Mouse (Mus musculus): ENCODE measurements around the gene Cmtm1. TPM values are rescaled to one million over a fixed set of nuclear protein-coding genes. Genes with fewer than 3 reads are reported as not detected.
A peak's percentile ranks its signal among the peaks of the same experiment; 100 is the strongest.
"Not testable (repeated sequence)": the region's sequence is repeated elsewhere in the genome, so short reads cannot be mapped to it uniquely, and the experiment has no call there.

Cmtm1 gene
- polyA plus RNA-seq, 1 experiment from 2014 or later = not detected

GRCm38 (mm10) chr8:104339229-104339982 is 29.5 kb upstream of the Cmtm1 start, which contains the start of gene Cmtm3:
TSS of gene Cmtm3 (plus strand) at chr8:104339410.
- Histone ChIP-seq H3K4me3 (ENCODE audit: inconsistent target) (peak within 1 kb of the TSS; percentile 51), H3K27ac (peak within 1 kb of the TSS; percentile 94), H3K79me2 (ENCODE audit: inconsistent target) (peaks cover 34% of the 10 kb centered on the region), H3K36me3 (ENCODE audit: inconsistent target) (no peaks in the 10 kb centered on the region)
- 34% methylated on average over 16 of the region's 18 CpGs for WGBS (ENCODE audit: missing documents)

GRCm38 (mm10) chr8:104337890-104338289 is 27.9 kb upstream of the Cmtm1 start:
- no peak overlapping the region for H3K4me3 ChIP-seq (ENCODE audit: inconsistent target)
- peaks cover 20% of the 10 kb centered on the region for H3K79me2 ChIP-seq (ENCODE audit: inconsistent target)
- H3K36me3 ChIP-seq (ENCODE audit: inconsistent target) = no peaks in the 10 kb centered on the region
- no peak overlapping the region for H3K27ac ChIP-seq
- WGBS (ENCODE audit: missing documents) = 53% methylated on average over 3 of the region's 3 CpGs

DNA sequence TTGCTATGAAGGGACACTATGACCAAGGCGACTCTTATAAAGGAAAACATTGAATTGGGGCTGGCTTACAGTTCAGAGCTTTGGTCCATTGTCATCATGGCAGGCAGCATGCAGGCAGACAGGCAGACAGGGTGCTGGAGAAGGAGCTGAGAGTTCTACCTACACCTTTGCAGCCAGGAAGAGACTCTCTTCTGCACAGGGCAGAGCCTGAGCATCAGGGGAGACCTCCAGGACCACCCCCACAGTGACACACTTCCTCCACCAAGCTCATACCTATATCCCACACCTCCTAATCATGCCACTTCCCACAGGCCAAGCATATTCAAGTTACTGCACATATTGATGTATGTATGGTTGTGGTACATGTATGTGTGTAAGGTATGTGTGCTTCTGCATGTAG is 26.9 kb upstream of the Cmtm1 start:
- Histone ChIP-seq H3K79me2 (ENCODE audit: inconsistent target) (peaks cover 10% of the 10 kb centered on the region), H3K27ac (no peak overlapping the region), H3K36me3 (ENCODE audit: inconsistent target) (no peaks in the 10 kb centered on the region), H3K4me3 (ENCODE audit: inconsistent target) (no peak overlapping the region)
- WGBS (ENCODE audit: missing documents) = 83% methylated on average over 1 of the region's 1 CpGs

GRCm38 (mm10) chr8:104334196-104334595 is 24.3 kb upstream of the Cmtm1 start:
- H3K4me3 ChIP-seq (ENCODE audit: inconsistent target) = no peak overlapping the region
- no peaks in the 10 kb centered on the region for H3K79me2 ChIP-seq (ENCODE audit: inconsistent target)
- no peaks in the 10 kb centered on the region for H3K36me3 ChIP-seq (ENCODE audit: inconsistent target)
- WGBS (ENCODE audit: missing documents) = no CpG with 5 or more reads among the region's 1 CpGs
- H3K27ac ChIP-seq = peak overlapping the region; percentile 76

DNA sequence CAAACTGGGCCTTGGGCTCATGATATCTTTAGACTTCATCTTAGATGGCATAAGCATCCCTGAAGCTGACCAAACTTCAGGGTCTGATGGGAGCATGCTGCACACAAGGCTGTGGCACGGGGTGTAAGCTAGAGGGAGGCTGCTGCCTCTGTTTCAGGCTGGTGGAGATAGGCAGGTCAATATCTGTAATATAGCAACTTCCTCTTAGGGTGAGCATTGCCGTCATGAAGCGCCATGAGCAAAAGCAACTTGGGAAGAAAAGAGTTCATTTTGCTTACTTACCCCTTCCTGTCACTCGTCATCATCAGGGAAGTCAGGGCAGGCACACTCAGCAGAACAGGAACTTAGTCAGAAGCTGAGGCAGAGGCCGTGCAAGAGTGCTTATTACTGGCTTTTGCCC is 23.8 kb upstream of the Cmtm1 start:
- H3K27ac ChIP-seq = peak overlapping the region; percentile 76
- WGBS (ENCODE audit: missing documents) = 11% methylated on average over 5 of the region's 5 CpGs
- H3K4me3 ChIP-seq (ENCODE audit: inconsistent target) = no peak overlapping the region
- H3K79me2 ChIP-seq (ENCODE audit: inconsistent target) = no peaks in the 10 kb centered on the region
- H3K36me3 ChIP-seq (ENCODE audit: inconsistent target) = no peaks in the 10 kb centered on the region

GRCm38 (mm10) chr8:104332665-104333631 is 23.0 kb upstream of the Cmtm1 start:
- H3K79me2 ChIP-seq (ENCODE audit: inconsistent target) = no peaks in the 10 kb centered on the region
- no peaks in the 10 kb centered on the region for H3K36me3 ChIP-seq (ENCODE audit: inconsistent target)
- peak overlapping the region; percentile 76 for H3K27ac ChIP-seq
- H3K4me3 ChIP-seq (ENCODE audit: inconsistent target) = no peak overlapping the region
- 78% methylated on average over 4 of the region's 5 CpGs for WGBS (ENCODE audit: missing documents)

DNA sequence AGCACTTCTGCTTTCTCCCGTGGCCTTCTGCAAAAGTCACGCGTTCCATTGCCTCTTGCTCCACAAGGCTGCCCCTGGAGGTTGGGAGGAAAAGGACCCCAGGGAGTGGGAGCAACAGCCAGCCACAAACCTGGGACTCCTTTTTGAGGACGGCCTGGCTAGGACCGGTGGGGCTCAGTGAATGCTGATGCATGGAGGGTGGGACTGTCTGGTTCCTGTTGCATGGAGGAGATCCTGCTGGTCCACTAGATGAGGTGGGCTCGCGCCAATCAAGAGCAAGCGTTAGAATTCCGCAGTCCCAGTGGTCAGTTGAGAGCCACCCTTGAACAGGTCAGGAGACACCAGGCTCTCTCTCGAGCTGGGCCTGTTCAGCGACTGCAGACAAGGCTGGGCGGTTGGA is 12.0 kb upstream of the Cmtm1 start, which contains the start of gene Cmtm2b:
Gene Cmtm2b, plus strand, starts transcription at position 301 of the 400 bp plus-strand sequence.
- H3K36me3 ChIP-seq (ENCODE audit: inconsistent target); H3K4me3 ChIP-seq (ENCODE audit: inconsistent target); H3K27ac ChIP-seq; H3K79me2 ChIP-seq (ENCODE audit: inconsistent target): not testable (repeated sequence)
- 87% methylated on average over 8 of the region's 12 CpGs for WGBS (ENCODE audit: missing documents)

- not testable (repeated sequence) for H3K4me3 ChIP-seq (ENCODE audit: inconsistent target); H3K36me3 ChIP-seq (ENCODE audit: inconsistent target); H3K27ac ChIP-seq; H3K79me2 ChIP-seq (ENCODE audit: inconsistent target)
- WGBS (ENCODE audit: missing documents) = 89% methylated on average over 7 of the region's 11 CpGs
Measured at GRCm38 (mm10) chr8:104321267-104321666, 11.3 kb upstream of the Cmtm1 start, which contains the start of gene Gm11020. TSS of gene Gm11020 (plus strand) at chr8:104321567.

DNA sequence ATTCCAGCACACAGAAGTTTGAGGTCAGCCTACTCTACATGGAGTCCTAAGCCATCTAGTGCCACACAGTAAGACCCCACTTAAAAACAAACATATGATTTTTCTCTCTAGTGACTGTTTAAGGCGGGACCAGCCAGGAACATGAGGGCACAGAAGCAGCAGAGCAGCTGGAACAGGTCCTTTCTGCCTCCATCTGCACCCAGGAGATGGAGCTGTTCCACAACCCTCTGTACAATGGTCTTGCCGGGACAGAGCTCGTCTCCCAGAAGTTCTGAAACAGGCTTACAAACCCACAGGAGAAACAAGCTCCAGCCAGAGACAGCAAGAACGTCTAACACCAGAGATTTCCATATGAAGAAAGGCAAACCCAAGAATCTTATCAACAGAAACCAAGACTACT is 3.4 kb upstream of the Cmtm1 start:
- Histone ChIP-seq H3K79me2 (ENCODE audit: inconsistent target) (no peaks in the 10 kb centered on the region), H3K36me3 (ENCODE audit: inconsistent target) (no peaks in the 10 kb centered on the region), H3K27ac (no peak overlapping the region), H3K4me3 (ENCODE audit: inconsistent target) (no peak overlapping the region)
- WGBS (ENCODE audit: missing documents) = 68% methylated on average over 4 of the region's 4 CpGs

DNA sequence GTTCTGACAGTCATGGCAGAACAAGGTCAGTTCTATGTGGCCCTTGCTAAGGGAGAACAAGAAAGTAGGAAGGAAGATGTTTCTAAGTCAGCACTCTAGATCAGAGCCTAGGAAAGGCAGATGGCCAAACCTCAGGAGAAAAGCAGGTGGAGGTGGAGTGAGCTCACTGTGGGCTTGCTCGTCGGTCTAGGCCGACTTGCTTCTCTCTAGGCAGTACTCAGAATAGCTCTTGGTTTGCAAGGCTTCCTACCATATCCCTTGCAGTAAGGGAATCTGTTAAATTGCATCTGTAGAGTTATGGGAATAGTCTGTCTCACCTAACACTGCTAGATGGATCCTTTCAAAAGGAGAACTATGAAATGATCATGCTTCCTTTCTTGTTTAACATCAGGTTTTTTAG is 2.1 kb upstream of the Cmtm1 start:
- H3K4me3 ChIP-seq (ENCODE audit: inconsistent target); H3K79me2 ChIP-seq (ENCODE audit: inconsistent target); H3K27ac ChIP-seq; H3K36me3 ChIP-seq (ENCODE audit: inconsistent target): not testable (repeated sequence)
- 67% methylated on average over 3 of the region's 3 CpGs for WGBS (ENCODE audit: missing documents)

DNA sequence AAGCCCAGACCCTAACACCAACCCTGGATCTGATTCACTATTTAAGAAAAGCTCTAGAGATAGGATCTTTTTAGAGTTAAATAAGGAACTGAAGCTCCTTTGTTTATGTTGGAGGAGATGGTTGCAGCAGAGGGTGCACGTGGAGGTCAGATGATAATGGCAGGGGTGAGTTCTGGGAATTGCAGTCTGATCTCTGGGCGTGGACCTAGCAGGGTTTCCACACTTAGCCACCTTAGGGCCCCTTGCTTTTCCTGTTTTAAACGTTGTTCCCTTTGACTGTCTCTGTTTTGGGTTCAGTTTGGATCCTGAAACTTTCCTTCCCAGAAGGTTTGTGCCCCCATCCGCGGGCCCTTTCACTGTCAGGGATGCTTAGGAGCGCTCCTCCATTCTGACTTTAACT is 1.6 kb downstream of the Cmtm1 start:
- WGBS (ENCODE audit: missing documents) = 56% methylated on average over 6 of the region's 6 CpGs
- H3K79me2 ChIP-seq (ENCODE audit: inconsistent target) = not testable (repeated sequence)

GRCm38 (mm10) chr8:104304962-104305361 is 5.0 kb downstream of the Cmtm1 start:
- Histone ChIP-seq H3K36me3 (ENCODE audit: inconsistent target) (no peaks in the 10 kb centered on the region), H3K79me2 (ENCODE audit: inconsistent target) (no peaks in the 10 kb centered on the region), H3K27ac (no peak overlapping the region), H3K4me3 (ENCODE audit: inconsistent target) (no peak overlapping the region)
- WGBS (ENCODE audit: missing documents) = 64% methylated on average over 9 of the region's 11 CpGs

More for the DNA sequence above, 1.6 kb downstream of the Cmtm1 start:
- not testable (repeated sequence) for H3K4me3 ChIP-seq (ENCODE audit: inconsistent target); H3K27ac ChIP-seq; H3K36me3 ChIP-seq (ENCODE audit: inconsistent target)

GRCm38 (mm10) chr8:104302536-104302935 is 7.4 kb downstream of the Cmtm1 start:
- not testable (repeated sequence) for H3K36me3 ChIP-seq (ENCODE audit: inconsistent target); H3K79me2 ChIP-seq (ENCODE audit: inconsistent target); H3K27ac ChIP-seq; H3K4me3 ChIP-seq (ENCODE audit: inconsistent target)
- 92% methylated on average over 3 of the region's 4 CpGs for WGBS (ENCODE audit: missing documents)

GRCm38 (mm10) chr8:104301577-104301976 is 8.4 kb downstream of the Cmtm1 start:
- WGBS (ENCODE audit: missing documents) = 63% methylated on average over 3 of the region's 3 CpGs
- H3K27ac ChIP-seq; H3K4me3 ChIP-seq (ENCODE audit: inconsistent target); H3K79me2 ChIP-seq (ENCODE audit: inconsistent target); H3K36me3 ChIP-seq (ENCODE audit: inconsistent target): not testable (repeated sequence)

DNA sequence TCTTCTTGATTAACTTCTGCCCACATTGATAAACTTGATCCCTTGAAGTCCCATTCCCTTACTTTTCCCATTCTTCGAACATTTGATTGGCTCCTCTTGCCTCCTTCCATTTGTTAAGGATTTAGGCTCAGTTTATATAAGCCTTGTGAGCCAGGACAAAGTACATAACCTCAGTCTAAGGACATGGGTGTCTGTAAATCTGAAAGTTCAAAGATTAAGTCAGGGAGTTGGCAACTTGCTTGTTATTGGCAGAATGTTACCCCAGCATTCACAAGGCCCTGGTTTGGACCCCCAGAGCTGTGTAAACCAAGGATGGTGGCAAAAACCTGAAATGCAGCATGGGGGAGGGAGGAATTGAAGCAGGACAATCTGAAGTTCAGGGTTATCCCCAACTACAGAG is 15.5 kb downstream of the Cmtm1 start:
- H3K4me3 ChIP-seq (ENCODE audit: inconsistent target) = no peak overlapping the region
- no peaks in the 10 kb centered on the region for H3K79me2 ChIP-seq (ENCODE audit: inconsistent target)
- H3K27ac ChIP-seq = no peak overlapping the region
- no peaks in the 10 kb centered on the region for H3K36me3 ChIP-seq (ENCODE audit: inconsistent target)
- WGBS (ENCODE audit: missing documents) = 89% methylated on average over 1 of the region's 1 CpGs

Measured in macrophage (primary cell).